Mouse (Mus musculus) MEL (cell line): ENCODE data around the gene Col15a1.

Experiments
- CTCF ChIP-seq, 3 experiments: IDR thresholded peaks in 2 of 3; conservative IDR thresholded peaks in 1 of 3; 2 replicates each; pipeline ENCODE4 v1.5.1; 2011 to 2012; ENCODE audit warnings: low read length in 3 of 3, low read depth in 2 of 3, mild to moderate bottlenecking in 2 of 3, improper control_type of control experiment in 1 of 3, inconsistent platforms in 1 of 3, mixed read lengths in 1 of 3, moderate library complexity in 1 of 3; ENCODE audit not compliant: control insufficient read depth in 1 of 3, insufficient read depth in 1 of 3, poor library complexity in 1 of 3, severe bottlenecking in 1 of 3
- E2F4 ChIP-seq: IDR thresholded peaks from 2 replicates; pipeline ENCODE4 v1.6.1; 2011; ENCODE audit warnings: low read depth, low read length, improper control_type of control experiment, borderline replicate concordance
- EP300 ChIP-seq, 2 experiments: IDR thresholded peaks; 2 replicates each; pipeline ENCODE4 v1.6.1; 2011; ENCODE audit warnings: improper control_type of control experiment in 2 of 2, low read length in 2 of 2, low read depth in 1 of 2, mild to moderate bottlenecking in 1 of 2
- HCFC1 ChIP-seq: IDR thresholded peaks from 2 replicates; pipeline ENCODE4 v1.6.1; 2012; ENCODE audit warnings: low read depth, mild to moderate bottlenecking, inconsistent platforms, low read length, improper control_type of control experiment, moderate library complexity
- MAX ChIP-seq: IDR thresholded peaks from 2 replicates; pipeline ENCODE4 v1.6.1; 2011; ENCODE audit warnings: low read length, improper control_type of control experiment
- POLR2A ChIP-seq, 2 experiments: IDR thresholded peaks; 2 replicates each; pipeline ENCODE4 v1.6.1; 2011 to 2012; ENCODE audit warnings: low read length in 2 of 2, mild to moderate bottlenecking in 2 of 2, control low read depth in 1 of 2, improper control_type of control experiment in 1 of 2, low read depth in 1 of 2, moderate library complexity in 1 of 2; ENCODE audit not compliant: control insufficient read depth in 1 of 2, insufficient read depth in 1 of 2, poor library complexity in 1 of 2
- POLR2AphosphoS5 ChIP-seq: IDR thresholded peaks from 2 replicates; pipeline ENCODE4 v1.6.1; 2012; ENCODE audit warnings: low read depth, borderline replicate concordance, mild to moderate bottlenecking, inconsistent platforms, low read length, moderate library complexity, mixed read lengths
- TCF12 ChIP-seq: IDR thresholded peaks from 2 replicates; pipeline ENCODE4 v1.6.1; 2014; ENCODE audit warnings: low read depth, mild to moderate bottlenecking, inconsistent platforms, low read length, improper control_type of control experiment, moderate library complexity
- USF2 ChIP-seq, 2 experiments: IDR thresholded peaks; 2 replicates each; pipeline ENCODE4 v1.6.1; 2011 to 2012; ENCODE audit warnings: improper control_type of control experiment in 2 of 2, low read length in 2 of 2, borderline replicate concordance in 1 of 2, inconsistent platforms in 1 of 2, low read depth in 1 of 2, mild to moderate bottlenecking in 1 of 2; ENCODE audit not compliant: insufficient read depth in 1 of 2
- ZKSCAN1 ChIP-seq: IDR thresholded peaks from 2 replicates; pipeline ENCODE4 v1.6.1; 2012; ENCODE audit warnings: low read depth, mild to moderate bottlenecking, inconsistent platforms, low read length, improper control_type of control experiment, moderate library complexity

GRCm38 (mm10) chr4:47295547-47295946, 87.6 kb downstream of the Col15a1 start:
- no peak for TF ChIP-seq EP300 (IDR thresholded peaks at IDR 0.05; ENCODE audit: low read depth in 1 of 2, low read length in 2 of 2)
- no peak for TF ChIP-seq CTCF (IDR thresholded peaks at IDR 0.05 in 2 of 3, conservative IDR thresholded peaks at IDR 0.05 in 1 of 3; ENCODE audit: control insufficient read depth in 1 of 3, insufficient read depth in 1 of 3, low read depth in 2 of 3, low read length in 3 of 3, poor library complexity in 1 of 3, severe bottlenecking in 1 of 3)
- TF ChIP-seq ZKSCAN1, result no peak
- TF ChIP-seq HCFC1, result no peak
- no peak for TF ChIP-seq USF2 (IDR thresholded peaks at IDR 0.05; ENCODE audit: borderline replicate concordance in 1 of 2, insufficient read depth in 1 of 2, low read depth in 1 of 2, low read length in 2 of 2)
- TF ChIP-seq MAX, result no peak
- TF ChIP-seq POLR2AphosphoS5, result no peak
- no peak for TF ChIP-seq POLR2A (IDR thresholded peaks at IDR 0.05; ENCODE audit: control insufficient read depth in 1 of 2, insufficient read depth in 1 of 2, low read depth in 1 of 2, low read length in 2 of 2, poor library complexity in 1 of 2)
- TF ChIP-seq E2F4, result no peak
- no peak for TF ChIP-seq TCF12
